Mouse (Mus musculus) layer of hippocampus, postnatal 36 days (tissue): ENCODE measurements around the gene Cerkl. TPM values are rescaled to one million over a fixed set of nuclear protein-coding genes. Genes with fewer than 3 reads are reported as not detected.

ENCODE experiments used
- DNase-seq, 2 experiments: peaks; one replicate each; pipeline ENCODE4 v3.0.0; 2022
- total RNA-seq, 2 experiments: library from RNA; stranded (reverse); gene quantifications; 2 replicates each; pipeline ENCODE4 v1.2.3; 2021

Gene Cerkl
- total RNA-seq, 2 experiments from 2014 or later = 6.1 to 7.3 TPM

- no peak for DNase-seq
Observed at GRCm38 (mm10) chr2:79372486-79373200, 83.9 kb downstream of the Cerkl start.

GRCm38 (mm10) chr2:79372154-79372467 is 84.5 kb downstream of the Cerkl start:
- DNase-seq = no peak

DNA sequence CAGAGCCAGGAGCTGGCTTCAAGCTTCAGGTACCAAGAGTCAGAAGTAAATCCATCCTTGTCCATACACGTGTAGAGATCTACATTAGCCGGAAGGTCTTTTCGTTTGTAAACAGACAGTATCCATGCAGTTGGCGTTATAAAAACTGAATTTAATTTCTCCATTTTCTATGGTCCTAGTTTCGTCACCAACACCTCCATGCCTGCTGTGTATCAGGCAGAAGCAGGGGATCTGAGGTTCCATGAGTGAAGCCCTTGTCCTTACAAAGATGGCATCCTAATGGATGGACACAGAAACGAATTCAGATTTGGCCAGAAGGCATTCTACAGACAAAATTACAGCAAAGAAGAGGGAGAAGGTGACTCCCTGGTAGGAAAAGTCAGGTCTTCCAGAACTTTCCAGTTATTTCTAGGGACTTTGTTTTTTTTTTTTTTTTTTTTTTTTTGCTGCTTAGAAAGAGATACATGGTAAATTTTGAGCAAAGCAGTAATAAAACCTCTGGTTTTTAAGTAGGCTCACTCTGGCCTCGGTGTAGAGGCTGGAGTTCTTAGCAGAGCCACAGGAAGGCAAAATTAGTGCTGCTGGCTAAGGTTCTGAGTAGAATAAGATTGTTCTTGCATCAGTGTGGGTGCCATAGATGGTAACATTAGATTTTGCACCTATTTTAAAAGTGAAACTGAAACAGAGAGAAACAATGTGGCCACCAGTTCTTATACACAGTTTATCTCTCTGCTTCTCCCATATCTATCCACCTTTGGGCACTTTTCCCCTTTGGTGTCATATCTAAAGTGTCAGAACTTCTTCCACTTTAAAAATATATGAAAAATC is 85.0 kb downstream of the Cerkl start:
- DNase-seq = no peak

DNA sequence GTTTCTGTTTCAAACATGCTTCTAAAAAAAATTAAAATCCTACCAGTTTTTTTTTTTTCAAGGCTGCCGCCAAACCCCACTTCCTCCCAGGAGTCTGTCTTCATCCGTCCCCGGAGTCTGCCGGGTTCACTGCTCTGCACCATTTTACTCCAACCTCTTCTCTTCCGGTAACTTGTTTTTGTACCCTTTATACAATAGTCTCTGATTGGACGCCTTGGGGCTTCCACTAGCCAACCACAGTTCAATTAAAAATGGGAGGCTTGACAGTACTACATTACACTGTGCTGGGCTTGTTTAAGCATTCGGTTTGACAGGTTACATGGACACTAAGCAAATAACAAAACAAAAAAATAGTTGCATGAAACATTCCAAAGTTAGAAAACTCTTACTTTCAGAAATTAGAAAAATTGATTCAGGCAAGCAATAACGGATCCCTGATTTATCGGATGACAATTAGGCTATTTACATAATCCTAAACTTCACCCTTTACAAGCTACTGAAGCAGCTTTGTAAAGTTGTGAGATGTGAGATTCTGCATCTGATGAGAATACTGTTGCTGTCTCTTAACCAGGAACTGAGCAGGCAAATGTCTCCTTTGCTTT is 85.8 kb downstream of the Cerkl start:
- peak; percentile 16 to 18 for DNase-seq

- DNase-seq = no peak
Observed at GRCm38 (mm10) chr2:79369905-79370304, 86.7 kb downstream of the Cerkl start.

DNA sequence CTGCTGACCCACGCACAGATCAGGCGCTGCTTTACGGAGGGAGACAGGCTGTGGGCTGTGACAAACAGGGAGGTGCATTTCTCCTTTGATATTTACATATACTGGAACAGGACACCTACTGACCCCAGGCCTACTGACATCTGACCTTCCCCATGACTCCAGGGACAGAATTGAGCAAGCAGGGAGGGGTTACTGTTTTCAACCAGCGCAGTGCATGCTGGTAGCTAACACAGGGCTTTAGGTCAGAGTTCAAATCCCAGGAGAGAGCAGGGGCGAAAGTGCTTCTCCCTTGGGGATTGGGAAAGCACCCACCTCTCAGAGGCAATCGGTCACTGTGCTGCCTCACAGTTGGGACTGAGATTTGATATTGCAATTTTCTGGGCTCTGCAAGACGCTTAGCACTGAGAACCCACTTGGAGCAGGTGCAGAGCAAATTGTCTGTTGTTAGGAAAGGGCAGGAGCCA is 87.5 kb downstream of the Cerkl start:
- no peak for DNase-seq

DNA sequence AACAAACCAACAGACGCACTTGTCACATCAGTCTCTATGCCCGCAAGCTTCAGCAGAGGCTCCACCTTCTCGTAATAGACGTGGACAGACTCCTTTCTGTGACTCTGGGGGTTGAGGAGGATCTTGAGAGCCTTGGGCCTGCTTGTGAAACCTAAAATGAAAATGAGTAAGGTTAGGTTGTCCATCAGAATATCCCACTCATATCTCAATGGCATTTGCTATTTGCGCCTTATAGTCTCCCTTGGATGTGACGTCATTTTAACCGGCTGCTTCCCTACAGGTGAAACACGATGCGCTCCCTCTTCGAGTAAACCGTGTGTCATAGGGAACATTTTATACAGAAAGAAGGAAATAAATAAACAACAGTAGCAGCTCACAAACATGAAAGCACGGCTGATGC is 87.9 kb downstream of the Cerkl start:
- no peak for DNase-seq

- no peak for DNase-seq
Observed at GRCm38 (mm10) chr2:79367451-79368450, 88.8 kb downstream of the Cerkl start.

- no peak for DNase-seq
Observed at GRCm38 (mm10) chr2:79363920-79364319, 92.7 kb downstream of the Cerkl start.

GRCm38 (mm10) chr2:79362029-79362428 is 94.6 kb downstream of the Cerkl start:
- peak; percentile 61 to 65 for DNase-seq

GRCm38 (mm10) chr2:79357835-79358234 is 98.8 kb downstream of the Cerkl start:
- peak; percentile 26 to 29 for DNase-seq

- no peak for DNase-seq
Observed at GRCm38 (mm10) chr2:79354773-79355172, 101.8 kb downstream of the Cerkl start.

GRCm38 (mm10) chr2:79352100-79352802 is 104.3 kb downstream of the Cerkl start:
- DNase-seq = no peak

DNA sequence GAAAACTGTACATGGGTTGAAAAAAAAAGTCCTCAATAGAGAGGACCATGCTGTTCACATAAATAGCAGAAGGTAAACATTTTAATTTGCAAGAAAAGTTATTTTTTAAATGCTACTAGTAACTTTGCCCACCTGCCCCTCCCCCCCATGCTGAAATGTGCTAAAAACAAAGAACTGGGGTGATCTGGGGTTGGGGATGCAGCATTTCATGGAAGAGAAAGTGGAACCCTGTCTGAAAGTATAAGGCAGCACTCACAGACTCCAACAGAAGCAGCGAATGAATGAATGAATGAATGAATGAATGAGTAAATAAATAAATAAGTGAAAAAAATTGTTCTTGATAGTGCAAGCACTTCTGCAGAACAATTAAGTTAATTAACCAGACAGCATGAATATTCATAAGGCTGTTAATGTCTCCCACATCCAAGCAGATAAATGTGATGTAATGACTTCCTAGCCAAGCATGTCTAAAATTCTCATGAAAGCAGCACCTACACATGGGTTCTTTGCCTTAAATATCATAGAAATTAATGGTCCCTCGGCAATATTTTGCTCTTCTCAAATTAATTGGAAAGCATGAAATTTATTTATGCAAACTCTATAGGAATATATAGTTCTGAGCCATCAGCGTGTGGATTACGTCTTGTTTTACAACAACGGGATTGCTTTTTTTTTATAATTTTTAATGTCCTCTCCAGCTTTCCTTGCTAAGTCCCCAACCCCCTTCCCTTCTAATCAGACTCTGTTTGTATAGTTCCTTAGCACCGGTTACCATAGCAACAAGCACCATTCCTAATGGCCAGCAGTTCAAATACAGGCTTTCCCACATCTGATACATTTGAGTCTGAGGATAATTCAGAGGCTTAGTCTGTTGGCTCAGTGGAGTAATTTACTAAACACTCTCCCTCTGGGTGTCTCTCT is 105.1 kb downstream of the Cerkl start:
- no peak for DNase-seq

GRCm38 (mm10) chr2:79343115-79343514 is 113.5 kb downstream of the Cerkl start:
- DNase-seq = no peak

- no peak for DNase-seq
Observed at GRCm38 (mm10) chr2:79339003-79339402, 117.6 kb downstream of the Cerkl start.

- DNase-seq = no peak
Observed at GRCm38 (mm10) chr2:79336141-79336540, 120.4 kb downstream of the Cerkl start.

GRCm38 (mm10) chr2:79334661-79335060 is 121.9 kb downstream of the Cerkl start:
- DNase-seq = no peak

- DNase-seq = no peak
Observed at GRCm38 (mm10) chr2:79328079-79328478, 128.5 kb downstream of the Cerkl start.

- DNase-seq = no peak
Observed at GRCm38 (mm10) chr2:79316182-79316880, 140.3 kb downstream of the Cerkl start.
